Mouse (Mus musculus) lung, adult 2 months (tissue): ENCODE data around the gene Enkd1.

Source experiments
- CTCF ChIP-seq: fragments of 200-500 bp; IDR thresholded peaks from 2 replicates; pipeline ENCODE4 v1.5.1; 2011; ENCODE audit warnings: mild to moderate bottlenecking, low read length, control low read depth; ENCODE audit not compliant: insufficient read depth
- POLR2A ChIP-seq: fragments of 200-500 bp; IDR thresholded peaks from 2 replicates; pipeline ENCODE4 v1.6.1; 2011; ENCODE audit warnings: low read depth, mild to moderate bottlenecking, control low read depth, low read length, borderline replicate concordance; ENCODE audit errors: extremely low read depth

DNA sequence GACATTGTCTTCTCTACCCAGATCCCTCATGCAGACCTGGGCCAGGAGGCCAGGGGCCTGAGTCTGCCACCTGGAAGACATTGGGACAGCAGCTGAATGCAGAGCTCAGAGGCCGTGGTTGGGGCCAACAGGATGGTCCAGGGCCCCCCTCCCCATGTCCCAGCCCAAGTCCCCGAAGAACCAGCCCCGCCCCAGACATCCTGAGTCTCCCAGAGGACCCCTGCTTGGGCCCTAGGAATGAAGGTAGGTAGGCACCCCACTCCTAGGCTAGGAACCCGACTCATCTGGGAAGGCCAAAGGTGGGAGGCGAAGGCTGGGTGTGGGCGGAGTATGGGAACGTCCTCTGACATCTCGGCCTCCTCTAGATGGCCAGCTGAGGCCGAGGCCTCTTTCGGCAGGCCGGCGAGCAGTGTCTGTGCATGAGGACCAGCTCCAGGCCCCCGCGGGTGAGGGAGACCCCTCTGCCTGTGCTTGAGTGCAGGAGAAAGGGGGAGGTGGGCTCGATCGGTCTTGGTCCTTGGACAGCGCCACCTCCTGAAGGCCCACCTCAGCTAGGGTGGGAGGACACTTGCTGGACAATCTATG is 10.7 kb downstream of the Enkd1 start:
- no peak for TF ChIP-seq POLR2A
- no peak for TF ChIP-seq CTCF
